Mouse (Mus musculus) myocyte (in vitro differentiated cells): ENCODE results near the gene 1700021F05Rik.

Experiments used
- CEBPB ChIP-seq: IDR thresholded peaks from 2 replicates; pipeline ENCODE4 v1.6.1; 2011; ENCODE audit warnings: mild to moderate bottlenecking, moderate library complexity; ENCODE audit not compliant: poor library complexity, insufficient read depth, severe bottlenecking
- MAX ChIP-seq: IDR thresholded peaks from one replicate; pipeline ENCODE4 v1.6.1; 2011; ENCODE audit warnings: low read depth, mild to moderate bottlenecking, control low read depth
- MYOD1 ChIP-seq, 3 experiments: IDR thresholded peaks; one replicate each; pipeline ENCODE4 v1.6.1; 2011; ENCODE audit warnings: control low read depth in 2 of 3, low read depth in 2 of 3, mild to moderate bottlenecking in 2 of 3, moderate library complexity in 1 of 3; ENCODE audit not compliant: insufficient read length in 2 of 3, control insufficient read depth in 1 of 3
- POLR2A ChIP-seq: IDR thresholded peaks from one replicate; pipeline ENCODE4 v1.6.1; 2011; ENCODE audit warnings: low read depth, mild to moderate bottlenecking, control low read depth, moderate library complexity; ENCODE audit not compliant: insufficient read length

- no peak for TF ChIP-seq CEBPB
- TF ChIP-seq MAX: no peak
- no peak for TF ChIP-seq POLR2A
- TF ChIP-seq MYOD1 (IDR thresholded peaks at IDR 0.05; ENCODE audit: control insufficient read depth in 1 of 3, insufficient read length in 2 of 3, low read depth in 2 of 3): no peak
Measured at GRCm38 (mm10) chr10:43483426-43483995, 57.3 kb downstream of the 1700021F05Rik start.
